Mouse (Mus musculus) forebrain, postnatal 0 days (tissue): ENCODE results near the gene Foxo3. TPM values are rescaled to one million over a fixed set of nuclear protein-coding genes. Genes with fewer than 3 reads are reported as not detected.

Experiments
- ATAC-seq: fragments of 200-750 bp; cut with Nextera tagmentation; 2 replicates; pipeline ENCODE4 v1.8.0; 2017; ENCODE audit warnings: mild to moderate bottlenecking, moderate library complexity
- DNase-seq: peaks from one replicate; pipeline ENCODE4 v3.0.0-alpha.2; 2015
- H3K27ac ChIP-seq: fragments of 300-500 bp; sonication (generic); 2 replicates; pipeline ENCODE4 v1.5.1; 2014; ENCODE audit warnings: low read depth, mild to moderate bottlenecking, antibody characterized with exemption, low read length, moderate library complexity, mixed read lengths
- H3K27me3 ChIP-seq: fragments of 300-500 bp; sonication (generic); 2 replicates; pipeline ENCODE4 v1.6.1; 2014; ENCODE audit warnings: mild to moderate bottlenecking, low read length, mixed read lengths; ENCODE audit not compliant: insufficient read depth
- H3K36me3 ChIP-seq: fragments of 300-500 bp; sonication (generic); 2 replicates; pipeline ENCODE4 v1.6.1; 2014; ENCODE audit warnings: mild to moderate bottlenecking, moderate library complexity; ENCODE audit not compliant: insufficient read depth
- H3K4me1 ChIP-seq: fragments of 300-500 bp; sonication (generic); 2 replicates; pipeline ENCODE4 v1.6.1; 2014; ENCODE audit warnings: antibody characterized with exemption; ENCODE audit not compliant: insufficient read depth
- H3K4me2 ChIP-seq: fragments of 300-500 bp; sonication (generic); 2 replicates; pipeline ENCODE4 v1.6.1; 2014; ENCODE audit warnings: low read depth, mild to moderate bottlenecking, moderate library complexity
- H3K4me3 ChIP-seq: fragments of 300-500 bp; sonication (generic); 2 replicates; pipeline ENCODE4 v1.5.1; 2014; ENCODE audit warnings: low read depth, low read length, mixed read lengths
- H3K9ac ChIP-seq: fragments of 300-500 bp; sonication (generic); 2 replicates; pipeline ENCODE4 v1.6.1; 2014; ENCODE audit warnings: mild to moderate bottlenecking
- H3K9me3 ChIP-seq: fragments of 300-500 bp; sonication (generic); 2 replicates; pipeline ENCODE4 v1.6.1; 2016; ENCODE audit warnings: low read length
- CTCF ChIP-seq: sonication (generic); IDR thresholded peaks from 2 replicates; pipeline ENCODE4 v1.5.1; 2016; ENCODE audit warnings: antibody characterized with exemption, control low read depth, low read depth
- WGBS: fragments of 180-500 bp; shearing (Covaris S2); extraction: QIAGEN DNeasy Blood & Tissue Kit; methylation state at CpG from one replicate; pipeline ENCODE4 v1.1.7; 2014; 5-methylcytosine and 5-hydroxymethylcytosine counted together
- polyA plus RNA-seq: library from polyadenylated mRNA; unstranded; fragments of >200 nt; fragmentation: Nextera tagmentation; extraction: Ambion mirVana; gene quantifications from 2 replicates; pipeline ENCODE4 v1.2.1, GENCODE M21; 2015
- total RNA-seq: library from RNA; depleted of rRNA; stranded (reverse); fragments of >200 nt; gene quantifications from 2 replicates; pipeline ENCODE4 v1.2.3, GENCODE M21; 2014

Foxo3 gene
- total and polyA plus RNA-seq, 2 experiments from 2014 or later = 6.5 to 29.1 TPM

GRCm38 (mm10) chr10:42257985-42258384 lies 18.6 kb downstream of the Foxo3 start:
- H3K4me2 ChIP-seq = no peak overlapping the region
- no peaks in the 10 kb centered on the region for H3K27me3 ChIP-seq
- H3K27ac ChIP-seq = no peak overlapping the region
- no peak for ATAC-seq
- 93% methylated on average over 7 of the region's 7 CpGs for WGBS
- no peaks in the 10 kb centered on the region for H3K4me1 ChIP-seq
- H3K36me3 ChIP-seq = 0 out of 2 replicates have a peak, but pooled peaks cover 3% of the 10 kb centered on the region
- no peak overlapping the region for H3K4me3 ChIP-seq
- no peaks in the 10 kb centered on the region for H3K9me3 ChIP-seq
- no peak for TF ChIP-seq CTCF
- no peak overlapping the region for H3K9ac ChIP-seq
- no peak for DNase-seq

- Histone ChIP-seq H3K4me1 (no peaks in the 10 kb centered on the region), H3K4me2 (no peak overlapping the region), H3K9me3 (no peaks in the 10 kb centered on the region), H3K36me3 (0 out of 2 replicates have a peak, but pooled peaks cover 3% of the 10 kb centered on the region), H3K27me3 (no peaks in the 10 kb centered on the region), H3K27ac (no peak overlapping the region), H3K9ac (no peak overlapping the region), H3K4me3 (no peak overlapping the region)
- 91% methylated on average over 5 of the region's 5 CpGs for WGBS
- no peak for DNase-seq
- ATAC-seq = no peak
- no peak for TF ChIP-seq CTCF
These were observed 21.8 kb downstream of the Foxo3 start for GRCm38 (mm10) chr10:42254788-42255187.

- WGBS = 50% methylated on average over 8 of the region's 8 CpGs
- no peaks in the 10 kb centered on the region for H3K27me3 ChIP-seq
- H3K4me3 ChIP-seq = no peak overlapping the region
- H3K9ac ChIP-seq = no peak overlapping the region
- ATAC-seq = no peak
- no peaks in the 10 kb centered on the region for H3K9me3 ChIP-seq
- 0 out of 2 replicates have a peak, but pooled peaks cover 4% of the 10 kb centered on the region for H3K4me1 ChIP-seq
- DNase-seq = no peak
- TF ChIP-seq CTCF = no peak
- H3K36me3 ChIP-seq = no peaks in the 10 kb centered on the region
- peak overlapping the region; percentile 29; the same call in 1 of the 2 replicates for H3K27ac ChIP-seq
- H3K4me2 ChIP-seq = no peak overlapping the region
These were observed 24.7 kb downstream of the Foxo3 start for GRCm38 (mm10) chr10:42251749-42252323.

- Histone ChIP-seq H3K27ac (peak overlapping the region; percentile 70; the same call in 1 of the 2 replicates), H3K4me3 (no peak overlapping the region)
- 29% methylated on average over 7 of the region's 7 CpGs for WGBS
These were observed 25.4 kb downstream of the Foxo3 start for GRCm38 (mm10) chr10:42251203-42251602.

GRCm38 (mm10) chr10:42249965-42250364 lies 26.6 kb downstream of the Foxo3 start:
- 79% methylated on average over 2 of the region's 2 CpGs for WGBS
- H3K9ac ChIP-seq = no peak overlapping the region
- H3K4me1 ChIP-seq = 0 out of 2 replicates have a peak, but pooled peaks cover 4% of the 10 kb centered on the region
- H3K27ac ChIP-seq = no peak overlapping the region
- TF ChIP-seq CTCF = no peak
- no peak overlapping the region for H3K4me2 ChIP-seq
- H3K4me3 ChIP-seq = no peak overlapping the region
- no peaks in the 10 kb centered on the region for H3K27me3 ChIP-seq
- no peaks in the 10 kb centered on the region for H3K9me3 ChIP-seq
- no peak for ATAC-seq
- DNase-seq = no peak
- H3K36me3 ChIP-seq = no peaks in the 10 kb centered on the region

More at GRCm38 (mm10) chr10:42251203-42251602, 25.4 kb downstream of the Foxo3 start:
- ATAC-seq (peak; percentile 81), DNase-seq (peak; percentile 27)
- Histone ChIP-seq H3K4me2 (no peak overlapping the region), H3K36me3 (no peaks in the 10 kb centered on the region), H3K9ac (no peak overlapping the region; the same call in 1 of the 2 replicates), H3K9me3 (no peaks in the 10 kb centered on the region), H3K27me3 (no peaks in the 10 kb centered on the region), H3K4me1 (0 out of 2 replicates have a peak, but pooled peaks cover 4% of the 10 kb centered on the region)
- no peak for TF ChIP-seq CTCF

- H3K4me3 ChIP-seq = no peak overlapping the region
- H3K36me3 ChIP-seq = no peaks in the 10 kb centered on the region
- ATAC-seq = no peak
- WGBS = 76% methylated on average over 5 of the region's 5 CpGs
- no peaks in the 10 kb centered on the region for H3K27me3 ChIP-seq
- H3K4me1 ChIP-seq = 0 out of 2 replicates have a peak, but pooled peaks cover 4% of the 10 kb centered on the region
- H3K9ac ChIP-seq = no peak overlapping the region
- no peak for TF ChIP-seq CTCF
- H3K27ac ChIP-seq = no peak overlapping the region
- DNase-seq = no peak
- no peak overlapping the region for H3K4me2 ChIP-seq
- H3K9me3 ChIP-seq = no peaks in the 10 kb centered on the region
These were observed 27.9 kb downstream of the Foxo3 start for GRCm38 (mm10) chr10:42248644-42249043.

GRCm38 (mm10) chr10:42248156-42248555 lies 28.4 kb downstream of the Foxo3 start:
- no peak overlapping the region for H3K27ac ChIP-seq
- H3K27me3 ChIP-seq = no peaks in the 10 kb centered on the region
- H3K4me2 ChIP-seq = no peak overlapping the region
- ATAC-seq (no peak), DNase-seq (no peak)
- H3K4me3 ChIP-seq = no peak overlapping the region
- H3K4me1 ChIP-seq = 0 out of 2 replicates have a peak, but pooled peaks cover 4% of the 10 kb centered on the region
- H3K36me3 ChIP-seq = no peaks in the 10 kb centered on the region
- no peaks in the 10 kb centered on the region for H3K9me3 ChIP-seq
- no peak for TF ChIP-seq CTCF
- no peak overlapping the region for H3K9ac ChIP-seq
- WGBS = 74% methylated on average over 4 of the region's 4 CpGs
